Mouse (Mus musculus) heart, postnatal 0 days (tissue): ENCODE results near the gene Synpr. TPM values are rescaled to one million over a fixed set of nuclear protein-coding genes. Genes with fewer than 3 reads are reported as not detected.

Experiments used
- ATAC-seq: fragments of 200-750 bp; cut with Nextera tagmentation; 2 replicates; pipeline ENCODE4 v1.8.0; 2017; ENCODE audit warnings: low read depth, moderate number of reproducible peaks, moderate library complexity; ENCODE audit not compliant: insufficient read depth
- DNase-seq: peaks from one replicate; pipeline ENCODE4 v3.0.0-alpha.2; 2016; ENCODE audit warnings: low spot score
- H3K27ac ChIP-seq: fragments of 300-500 bp; sonication (generic); 2 replicates; pipeline ENCODE4 v1.5.1; 2014; ENCODE audit warnings: low read depth, mild to moderate bottlenecking
- H3K27me3 ChIP-seq: fragments of 300-500 bp; sonication (generic); 2 replicates; pipeline ENCODE4 v1.6.1; 2014; ENCODE audit warnings: low read length, mixed read lengths; ENCODE audit not compliant: control insufficient read depth, insufficient read depth
- H3K36me3 ChIP-seq: fragments of 300-500 bp; sonication (generic); replicated peaks from 2 replicates; pipeline ENCODE4 v1.6.1; 2014; ENCODE audit warnings: low read length, mixed read lengths; ENCODE audit not compliant: control insufficient read depth, insufficient read depth
- H3K4me1 ChIP-seq: fragments of 300-500 bp; sonication (generic); 2 replicates; pipeline ENCODE4 v1.6.1; 2014; ENCODE audit warnings: antibody characterized with exemption; ENCODE audit not compliant: control insufficient read depth, insufficient read depth
- H3K4me2 ChIP-seq: fragments of 300-500 bp; sonication (generic); 2 replicates; pipeline ENCODE4 v1.6.1; 2014; ENCODE audit warnings: low read depth, mild to moderate bottlenecking, low read length, moderate library complexity
- H3K4me3 ChIP-seq: fragments of 300-500 bp; sonication (generic); 2 replicates; pipeline ENCODE4 v1.5.1; 2014; ENCODE audit warnings: low read depth, low read length
- H3K9ac ChIP-seq: fragments of 300-500 bp; sonication (generic); replicated peaks from 2 replicates; pipeline ENCODE4 v1.6.1; 2014; ENCODE audit warnings: low read depth, low read length, mixed read lengths
- H3K9me3 ChIP-seq: fragments of 300-500 bp; sonication (generic); replicated peaks from 2 replicates; pipeline ENCODE4 v1.6.1; 2016; ENCODE audit warnings: low read length; ENCODE audit not compliant: control insufficient read depth
- CTCF ChIP-seq: IDR thresholded peaks from 2 replicates; pipeline ENCODE4 v1.5.1; 2016; ENCODE audit warnings: antibody characterized with exemption, control low read depth, low read depth
- EP300 ChIP-seq: IDR thresholded peaks from 2 replicates; pipeline ENCODE4 v1.6.1; 2016; ENCODE audit warnings: antibody characterized with exemption, low read depth
- WGBS: fragments of 180-500 bp; shearing (Covaris S2); extraction: QIAGEN DNeasy Blood & Tissue Kit; methylation state at CpG from one replicate; pipeline ENCODE4 v1.1.7; 2014; 5-methylcytosine and 5-hydroxymethylcytosine counted together
- polyA plus RNA-seq: library from polyadenylated mRNA; unstranded; fragments of >200 nt; fragmentation: Nextera tagmentation; extraction: Ambion mirVana; gene quantifications from 2 replicates; pipeline ENCODE4 v1.2.1, GENCODE M21; 2015
- total RNA-seq: library from RNA; depleted of rRNA; stranded (reverse); fragments of >200 nt; gene quantifications from 2 replicates; pipeline ENCODE4 v1.2.3, GENCODE M21; 2014; ENCODE audit warnings: low replicate concordance

The Synpr gene
- total and polyA plus RNA-seq, 2 experiments from 2014 or later: 0.04 to 0.15 TPM

DNA sequence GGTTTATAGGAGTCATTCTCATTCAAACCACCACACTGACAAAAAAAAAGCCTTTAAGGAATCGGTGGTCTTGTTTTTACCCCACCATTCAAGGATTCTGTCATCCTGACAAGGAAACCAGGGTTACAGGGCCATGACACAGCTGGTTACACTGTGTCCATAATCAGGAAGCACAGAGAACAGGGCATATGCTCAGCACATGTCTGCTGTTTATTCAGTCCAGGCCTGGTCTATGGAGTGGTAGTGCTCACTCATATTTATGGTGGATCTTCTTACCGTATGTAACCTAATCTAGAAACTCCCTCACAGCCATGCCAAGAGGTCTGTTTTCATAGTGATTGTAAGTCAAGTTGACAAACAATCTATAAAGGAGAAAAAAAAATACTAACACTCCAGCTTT lies 293.5 kb downstream of the Synpr start:
- Histone ChIP-seq H3K36me3 (no peaks in the 10 kb centered on the region), H3K9me3 (no peaks in the 10 kb centered on the region), H3K27ac (no peak overlapping the region), H3K4me3 (no peak overlapping the region), H3K4me2 (no peak overlapping the region), H3K4me1 (no peaks in the 10 kb centered on the region), H3K27me3 (no peaks in the 10 kb centered on the region), H3K9ac (no peak overlapping the region)
- TF ChIP-seq EP300 (no peak), CTCF (no peak)
- WGBS: 71% methylated on average over 2 of the region's 2 CpGs
- no peak for DNase-seq
- no peak for ATAC-seq

DNA sequence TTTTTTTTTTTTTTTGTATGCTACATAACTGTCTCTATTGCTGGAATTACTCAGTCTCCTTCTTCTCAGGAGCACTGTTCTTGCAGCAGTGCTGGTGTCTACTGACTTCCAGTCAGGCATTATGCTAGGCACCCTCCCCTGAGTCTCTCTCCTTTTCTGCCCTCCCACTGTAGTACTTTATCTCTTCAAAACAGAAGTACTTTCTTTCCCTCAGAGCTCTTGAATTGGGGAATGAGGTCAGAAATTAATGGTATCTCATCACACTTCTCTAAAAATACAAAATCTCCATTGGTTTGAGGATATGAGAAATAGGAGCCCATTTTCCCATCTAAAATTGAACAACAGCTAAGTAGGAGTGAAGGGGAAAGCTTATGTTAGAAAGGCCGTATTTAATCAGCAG lies 294.2 kb downstream of the Synpr start:
- DNase-seq: no peak
- Histone ChIP-seq H3K27ac (no peak overlapping the region), H3K9ac (no peak overlapping the region), H3K27me3 (no peaks in the 10 kb centered on the region), H3K4me2 (no peak overlapping the region), H3K9me3 (no peaks in the 10 kb centered on the region), H3K36me3 (no peaks in the 10 kb centered on the region), H3K4me3 (no peak overlapping the region), H3K4me1 (no peaks in the 10 kb centered on the region)
- no peak for TF ChIP-seq CTCF
- no peak for TF ChIP-seq EP300
- WGBS: 66% methylated on average over 1 of the region's 1 CpGs
- ATAC-seq: no peak

DNA sequence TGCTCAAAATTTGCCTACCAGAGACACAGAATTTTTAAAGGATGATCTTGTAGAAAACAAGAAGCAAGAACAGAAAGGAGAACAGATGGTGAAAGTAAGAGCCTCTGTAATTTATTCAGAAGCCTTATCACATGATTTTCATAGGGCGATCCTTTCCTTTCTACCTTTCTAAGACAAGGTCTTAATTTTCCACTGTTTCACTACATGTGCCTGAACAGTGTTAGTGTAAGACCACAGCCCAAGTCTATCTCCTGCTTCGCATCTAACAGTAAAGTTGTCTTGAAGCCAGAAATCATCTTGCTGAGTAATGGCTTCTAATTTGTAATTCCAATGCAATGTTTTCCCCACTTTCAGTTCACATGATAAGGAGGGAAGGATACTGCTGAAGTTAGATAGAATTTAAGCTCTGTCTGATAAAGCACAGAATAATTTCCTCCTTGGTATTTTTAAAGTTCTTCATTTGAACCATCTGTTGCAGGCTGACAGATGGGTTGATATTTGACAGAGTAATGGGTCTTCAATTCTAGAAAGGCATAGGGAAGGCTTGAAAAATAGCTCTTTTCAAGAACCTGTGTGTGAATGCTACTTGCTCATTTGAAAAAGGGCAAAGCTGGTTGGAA lies 308.9 kb downstream of the Synpr start:
- Histone ChIP-seq H3K27ac (no peak overlapping the region), H3K4me1 (no peaks in the 10 kb centered on the region), H3K9me3 (no peaks in the 10 kb centered on the region), H3K27me3 (no peaks in the 10 kb centered on the region), H3K4me2 (no peak overlapping the region), H3K36me3 (no peaks in the 10 kb centered on the region), H3K4me3 (no peak overlapping the region), H3K9ac (no peak overlapping the region)
- DNase-seq (no peak), ATAC-seq (no peak)
- 79% methylated on average over 2 of the region's 2 CpGs for WGBS
- TF ChIP-seq EP300: no peak
- TF ChIP-seq CTCF: no peak

DNA sequence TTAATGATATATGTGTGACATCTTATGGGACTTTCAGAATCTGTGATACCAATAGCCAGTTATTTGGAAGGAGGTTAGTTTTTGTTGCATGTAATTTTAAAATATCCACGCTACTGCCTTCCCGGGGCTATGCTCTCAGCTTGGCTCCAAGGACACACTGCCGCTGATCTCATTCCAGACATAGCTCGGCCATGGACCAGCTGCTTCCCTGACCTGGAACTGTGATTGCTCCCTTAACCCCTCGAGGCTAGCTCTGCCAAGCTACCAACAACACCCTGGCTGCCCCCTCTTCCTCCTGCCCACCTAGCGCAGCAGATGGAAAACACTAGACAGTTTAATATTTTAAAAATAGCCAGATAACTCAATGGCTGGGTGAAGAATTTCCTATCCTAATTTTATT lies 311.7 kb downstream of the Synpr start:
- H3K27me3 ChIP-seq: no peaks in the 10 kb centered on the region
- no peaks in the 10 kb centered on the region for H3K4me1 ChIP-seq
- H3K36me3 ChIP-seq: no peaks in the 10 kb centered on the region
- H3K9me3 ChIP-seq: no peaks in the 10 kb centered on the region
- H3K27ac ChIP-seq: no peak overlapping the region
- H3K4me3 ChIP-seq: no peak overlapping the region
- TF ChIP-seq CTCF: no peak
- no peak for TF ChIP-seq EP300
- WGBS: 25% methylated on average over 6 of the region's 6 CpGs
- no peak overlapping the region for H3K4me2 ChIP-seq
- ATAC-seq (no peak), DNase-seq (no peak)
- no peak overlapping the region for H3K9ac ChIP-seq

DNA sequence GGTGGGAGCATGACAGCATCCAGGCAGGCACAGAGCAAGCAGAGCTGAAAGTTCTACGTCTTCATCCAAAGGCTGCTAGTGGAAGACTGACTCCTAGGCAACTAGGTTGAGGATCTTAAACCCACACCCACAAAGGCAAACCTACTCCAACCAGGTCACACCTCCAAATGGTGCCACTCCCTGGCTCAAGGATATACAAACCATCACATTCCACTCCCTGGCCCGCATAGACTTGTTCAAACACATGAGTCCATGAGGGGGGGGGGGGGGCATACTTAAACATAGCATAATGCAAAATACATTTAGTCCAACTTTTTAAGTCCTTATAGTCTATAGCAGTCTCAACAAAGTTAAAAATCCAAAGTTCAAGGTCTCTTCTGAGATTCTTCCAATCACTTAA lies 312.6 kb downstream of the Synpr start:
- no peak for DNase-seq
- TF ChIP-seq CTCF (no peak), EP300 (no peak)
- Histone ChIP-seq H3K36me3 (no peaks in the 10 kb centered on the region), H3K27me3 (no peaks in the 10 kb centered on the region), H3K27ac (no peak overlapping the region), H3K4me1 (no peaks in the 10 kb centered on the region), H3K4me3 (no peak overlapping the region), H3K4me2 (no peak overlapping the region), H3K9me3 (no peaks in the 10 kb centered on the region), H3K9ac (no peak overlapping the region)
- 89% methylated on average over 2 of the region's 2 CpGs for WGBS
- no peak for ATAC-seq

DNA sequence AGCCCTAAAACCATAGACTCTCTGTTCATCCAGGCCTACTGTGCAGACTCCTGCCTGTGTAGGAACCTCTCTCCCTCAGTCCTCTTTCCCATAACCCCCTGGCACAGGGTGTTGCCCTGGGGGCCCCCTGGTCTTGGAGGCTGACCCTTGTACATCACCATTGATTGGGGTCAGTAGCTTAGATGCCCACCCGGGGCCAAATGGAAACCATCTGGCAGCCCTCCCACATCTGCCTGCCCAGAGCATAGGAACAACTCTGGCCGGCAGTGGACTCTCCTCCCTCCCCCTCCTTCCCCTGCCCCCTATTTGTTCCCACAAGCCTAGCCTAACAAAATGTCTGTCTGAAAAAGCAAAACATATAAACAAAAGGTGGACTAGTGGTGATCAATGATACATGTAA lies 336.0 kb downstream of the Synpr start:
- no peaks in the 10 kb centered on the region for H3K36me3 ChIP-seq
- no peaks in the 10 kb centered on the region for H3K4me1 ChIP-seq
- no peaks in the 10 kb centered on the region for H3K27me3 ChIP-seq
- TF ChIP-seq CTCF (no peak), EP300 (no peak)
- H3K4me3 ChIP-seq: no peak overlapping the region
- H3K9ac ChIP-seq: no peak overlapping the region
- H3K9me3 ChIP-seq: no peaks in the 10 kb centered on the region
- H3K4me2 ChIP-seq: no peak overlapping the region
- no peak overlapping the region for H3K27ac ChIP-seq
- ATAC-seq (no peak), DNase-seq (no peak)
- 35% methylated on average over 2 of the region's 2 CpGs for WGBS
